Mouse (Mus musculus) kidney, adult 2 months (tissue): ENCODE data around the gene Urad.

Experiments
- CTCF ChIP-seq: fragments of 200-500 bp; conservative IDR thresholded peaks from 2 replicates; pipeline ENCODE4 v1.5.1; 2011; ENCODE audit warnings: low read depth, mild to moderate bottlenecking, control low read depth, low read length, moderate library complexity, mixed read lengths; ENCODE audit not compliant: insufficient read depth, insufficient read length
- POLR2A ChIP-seq: fragments of 200-500 bp; IDR thresholded peaks from one replicate; pipeline ENCODE4 v1.6.1; 2011; ENCODE audit warnings: low read depth, low read length, control low read depth

DNA sequence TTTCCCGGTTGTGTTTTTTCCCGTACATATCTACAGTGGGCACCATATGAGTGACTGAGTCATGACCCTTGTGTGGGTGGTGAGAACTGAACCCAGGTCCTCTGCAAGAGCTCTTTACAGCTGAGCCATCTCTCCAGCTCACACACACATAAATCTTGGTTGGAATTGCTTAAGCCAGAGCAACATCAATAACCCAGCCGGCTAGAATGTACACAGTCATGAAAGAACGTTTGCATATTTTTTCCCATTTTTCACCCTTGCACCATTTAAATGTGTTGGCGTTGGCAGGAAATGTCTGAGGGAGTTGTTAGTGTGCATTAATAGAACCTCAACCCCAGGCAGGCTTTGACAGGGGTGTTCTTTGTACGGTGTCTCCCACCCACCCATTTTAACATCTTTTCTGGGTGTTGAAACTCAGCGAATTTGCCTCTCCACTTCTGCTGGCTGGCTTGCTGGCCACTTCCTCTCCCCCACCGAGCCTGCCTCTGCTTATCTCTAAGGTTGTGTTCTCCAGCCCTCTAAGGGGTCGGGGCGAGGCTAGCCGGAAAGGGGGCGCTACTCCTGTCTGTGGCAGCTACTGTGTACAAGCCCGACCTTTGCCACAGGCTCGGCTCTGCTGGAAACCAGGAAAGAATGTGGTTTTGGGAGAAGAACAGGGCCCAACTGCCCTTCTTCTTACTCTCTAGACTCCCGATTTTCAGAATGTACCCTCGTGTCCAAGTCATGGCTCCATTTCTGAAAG, 30.3 kb downstream of the Urad start:
- TF ChIP-seq CTCF (no peak), POLR2A (no peak)
